Mouse (Mus musculus) intestine, embryonic 15.5 days (tissue): ENCODE measurements around the gene Gab3. TPM values are rescaled to one million over a fixed set of nuclear protein-coding genes. Genes with fewer than 3 reads are reported as not detected.

Experiments used
- ATAC-seq: fragments of 200-750 bp; cut with Nextera tagmentation; 2 replicates; pipeline ENCODE4 v1.8.0; 2017; ENCODE audit warnings: moderate TSS enrichment, moderate library complexity
- H3K27ac ChIP-seq: fragments of 300-500 bp; sonication (generic); 2 replicates; pipeline ENCODE4 v1.5.1; 2015; ENCODE audit warnings: mild to moderate bottlenecking, inconsistent platforms
- H3K27me3 ChIP-seq: fragments of 300-500 bp; sonication (generic); replicated peaks from 2 replicates; pipeline ENCODE4 v1.6.1; 2015; ENCODE audit warnings: inconsistent platforms
- H3K36me3 ChIP-seq: fragments of 300-500 bp; sonication (generic); 2 replicates; pipeline ENCODE4 v1.6.1; 2015; ENCODE audit warnings: inconsistent platforms
- H3K4me1 ChIP-seq: fragments of 300-500 bp; sonication (generic); replicated peaks from 2 replicates; pipeline ENCODE4 v1.6.1; 2015; ENCODE audit warnings: inconsistent platforms
- H3K4me2 ChIP-seq: fragments of 300-500 bp; sonication (generic); replicated peaks from 2 replicates; pipeline ENCODE4 v1.6.1; 2015; ENCODE audit warnings: mild to moderate bottlenecking, inconsistent platforms
- H3K4me3 ChIP-seq: fragments of 300-500 bp; sonication (generic); replicated peaks from 2 replicates; pipeline ENCODE4 v1.5.1; 2015; ENCODE audit warnings: inconsistent platforms
- H3K9ac ChIP-seq: fragments of 300-500 bp; sonication (generic); 2 replicates; pipeline ENCODE4 v1.6.1; 2015; ENCODE audit warnings: inconsistent platforms
- H3K9me3 ChIP-seq: fragments of 300-500 bp; sonication (generic); 2 replicates; pipeline ENCODE4 v1.6.1; 2016; ENCODE audit warnings: inconsistent platforms
- WGBS: fragments of 180-500 bp; shearing (Covaris S2); methylation state at CpG from one replicate; pipeline ENCODE4 v1.1.7; 2015; 5-methylcytosine and 5-hydroxymethylcytosine counted together
- polyA plus RNA-seq: library from polyadenylated mRNA; unstranded; fragments of >200 nt; fragmentation: Nextera tagmentation; extraction: Ambion mirVana; gene quantifications from 2 replicates; pipeline ENCODE4 v1.2.1, GENCODE M21; 2015

The Gab3 gene
- polyA plus RNA-seq, result 1.9 and 2.7 TPM in 2 replicates

- 7% methylated on average over 9 of the region's 17 CpGs for whole genome bisulfite sequencing
- ATAC-seq, result peak; percentile 96
- H3K27me3 ChIP-seq, result no peaks in the 10 kb centered on the region
Measured at GRCm38 (mm10) chrX:75084774-75085508, at the start of gene Gab3. Gab3 (minus strand) TSS chrX:75085458.

GRCm38 (mm10) chrX:75130467-75131160 lies 45.4 kb upstream of the Gab3 start, which contains the start of gene Mpp1:
Mpp1 (minus strand) TSS chrX:75131016.
- Histone ChIP-seq H3K4me1 (no peaks in the 10 kb centered on the region), H3K27ac (peak within 1 kb of the TSS; percentile 67), H3K9ac (peak within 1 kb of the TSS; percentile 61), H3K4me2 (peak within 1 kb of the TSS; percentile 49), H3K9me3 (no peaks in the 10 kb centered on the region), H3K36me3 (no peaks in the 10 kb centered on the region), H3K4me3 (peak within 1 kb of the TSS; percentile 47), H3K27me3 (no peaks in the 10 kb centered on the region)
- ATAC-seq, result peak; percentile 98
- WGBS, result 14% methylated on average over 36 of the region's 36 CpGs

More at GRCm38 (mm10) chrX:75084774-75085508, at the start of gene Gab3:
- Histone ChIP-seq H3K4me3 (peak within 1 kb of the TSS; percentile 47), H3K9me3 (no peaks in the 10 kb centered on the region), H3K4me1 (no peaks in the 10 kb centered on the region), H3K36me3 (no peaks in the 10 kb centered on the region), H3K4me2 (peak within 1 kb of the TSS; percentile 65), H3K27ac (no peak within 1 kb of the TSS), H3K9ac (peak within 1 kb of the TSS; percentile 40)

- H3K36me3 ChIP-seq, result no peaks in the 10 kb centered on the region
- peak overlapping the region; percentile 7; the same call in 1 of the 2 replicates for H3K4me3 ChIP-seq
- no peak overlapping the region for H3K9ac ChIP-seq
- no peaks in the 10 kb centered on the region for H3K4me1 ChIP-seq
- peak overlapping the region; percentile 34 for H3K4me2 ChIP-seq
- no peaks in the 10 kb centered on the region for H3K27me3 ChIP-seq
- no peaks in the 10 kb centered on the region for H3K9me3 ChIP-seq
- ATAC-seq, result no peak
- 57% methylated on average over 2 of the region's 2 CpGs for WGBS
- H3K27ac ChIP-seq, result no peak overlapping the region
Measured at GRCm38 (mm10) chrX:75129474-75129873, 44.2 kb upstream of the Gab3 start.

- Histone ChIP-seq H3K4me2 (peak overlapping the region; percentile 36; the same call in 1 of the 2 replicates), H3K4me1 (no peaks in the 10 kb centered on the region), H3K36me3 (no peaks in the 10 kb centered on the region), H3K9me3 (no peaks in the 10 kb centered on the region), H3K4me3 (no peak overlapping the region), H3K27ac (no peak overlapping the region), H3K27me3 (no peaks in the 10 kb centered on the region), H3K9ac (no peak overlapping the region)
- peak; percentile 35; the same call in 1 of the 2 replicates for ATAC-seq
Measured at GRCm38 (mm10) chrX:75128333-75128980, 43.2 kb upstream of the Gab3 start.

GRCm38 (mm10) chrX:75126893-75127292 lies 41.6 kb upstream of the Gab3 start:
- no peaks in the 10 kb centered on the region for H3K36me3 ChIP-seq
- no peak overlapping the region for H3K4me2 ChIP-seq
- no peak overlapping the region for H3K27ac ChIP-seq
- no peaks in the 10 kb centered on the region for H3K27me3 ChIP-seq
- no peaks in the 10 kb centered on the region for H3K9me3 ChIP-seq
- no peaks in the 10 kb centered on the region for H3K4me1 ChIP-seq
- ATAC-seq, result no peak
- H3K9ac ChIP-seq, result no peak overlapping the region
- H3K4me3 ChIP-seq, result no peak overlapping the region

GRCm38 (mm10) chrX:75125606-75126005 lies 40.3 kb upstream of the Gab3 start:
- peak; percentile 21; the same call in 1 of the 2 replicates for ATAC-seq
- Histone ChIP-seq H3K9ac (no peak overlapping the region), H3K4me1 (no peaks in the 10 kb centered on the region), H3K27me3 (no peaks in the 10 kb centered on the region), H3K4me3 (no peak overlapping the region), H3K36me3 (no peaks in the 10 kb centered on the region), H3K9me3 (no peaks in the 10 kb centered on the region), H3K27ac (no peak overlapping the region), H3K4me2 (no peak overlapping the region)
- 65% methylated on average over 3 of the region's 3 CpGs for WGBS

- Histone ChIP-seq H3K4me3 (no peak overlapping the region), H3K36me3 (no peaks in the 10 kb centered on the region), H3K4me1 (no peaks in the 10 kb centered on the region), H3K27ac (no peak overlapping the region), H3K4me2 (no peak overlapping the region), H3K9ac (no peak overlapping the region), H3K27me3 (no peaks in the 10 kb centered on the region), H3K9me3 (no peaks in the 10 kb centered on the region)
- no peak for ATAC-seq
Measured at GRCm38 (mm10) chrX:75115550-75115949, 30.3 kb upstream of the Gab3 start.

GRCm38 (mm10) chrX:75102293-75102692 lies 17.0 kb upstream of the Gab3 start:
- Histone ChIP-seq H3K9ac (no peak overlapping the region), H3K4me3 (no peak overlapping the region), H3K27me3 (no peaks in the 10 kb centered on the region), H3K27ac (no peak overlapping the region), H3K9me3 (no peaks in the 10 kb centered on the region), H3K36me3 (0 out of 2 replicates have a peak, but pooled peaks cover 3% of the 10 kb centered on the region), H3K4me1 (no peaks in the 10 kb centered on the region), H3K4me2 (no peak overlapping the region)
- no peak for ATAC-seq
- WGBS, result 87% methylated on average over 6 of the region's 6 CpGs

GRCm38 (mm10) chrX:75098799-75099198 lies 13.5 kb upstream of the Gab3 start:
- Histone ChIP-seq H3K27me3 (no peaks in the 10 kb centered on the region), H3K36me3 (no peaks in the 10 kb centered on the region), H3K4me3 (no peak overlapping the region), H3K27ac (no peak overlapping the region), H3K4me2 (no peak overlapping the region), H3K9me3 (no peaks in the 10 kb centered on the region), H3K4me1 (no peaks in the 10 kb centered on the region), H3K9ac (no peak overlapping the region)
- 91% methylated on average over 8 of the region's 8 CpGs for WGBS
- no peak for ATAC-seq

GRCm38 (mm10) chrX:75096163-75096770 lies 11.0 kb upstream of the Gab3 start:
- Histone ChIP-seq H3K36me3 (no peaks in the 10 kb centered on the region), H3K27ac (peak overlapping the region; percentile 54; the same call in 1 of the 2 replicates), H3K9me3 (no peaks in the 10 kb centered on the region), H3K4me2 (peak overlapping the region; percentile 55), H3K4me1 (no peaks in the 10 kb centered on the region), H3K27me3 (no peaks in the 10 kb centered on the region), H3K4me3 (peak overlapping the region; percentile 48), H3K9ac (peak overlapping the region; percentile 50)
- WGBS, result 18% methylated on average over 23 of the region's 23 CpGs
- ATAC-seq, result no peak; the same call in 1 of the 2 replicates

GRCm38 (mm10) chrX:75095369-75096162 lies 10.3 kb upstream of the Gab3 start, which contains the start of gene Dkc1:
Dkc1 (plus strand) TSS chrX:75095854.
- no peaks in the 10 kb centered on the region for H3K27me3 ChIP-seq
- H3K4me2 ChIP-seq, result peak within 1 kb of the TSS; percentile 55
- H3K4me3 ChIP-seq, result peak within 1 kb of the TSS; percentile 48
- no peaks in the 10 kb centered on the region for H3K9me3 ChIP-seq
- H3K27ac ChIP-seq, result peak within 1 kb of the TSS; percentile 66
- no peaks in the 10 kb centered on the region for H3K36me3 ChIP-seq
- 20% methylated on average over 29 of the region's 29 CpGs for WGBS
- H3K9ac ChIP-seq, result peak within 1 kb of the TSS; percentile 50
- peak; percentile 100 for ATAC-seq
- no peaks in the 10 kb centered on the region for H3K4me1 ChIP-seq
